Mouse (Mus musculus) thymus, adult 2 months (tissue): ENCODE measurements around the gene Pdk1.

Source experiments
- CTCF ChIP-seq: fragments of 200-500 bp; IDR thresholded peaks from 2 replicates; pipeline ENCODE4 v1.5.1; 2012; ENCODE audit warnings: mild to moderate bottlenecking, control low read depth, low read length, moderate library complexity, borderline replicate concordance; ENCODE audit not compliant: control insufficient read depth, poor library complexity, insufficient read depth; ENCODE audit errors: extremely low read depth
- POLR2A ChIP-seq: fragments of 200-500 bp; IDR thresholded peaks from 2 replicates; pipeline ENCODE4 v1.6.1; 2012; ENCODE audit warnings: mild to moderate bottlenecking, low read length, control low read depth, moderate library complexity; ENCODE audit not compliant: control insufficient read depth, poor library complexity, insufficient read depth; ENCODE audit errors: extremely low read depth

DNA sequence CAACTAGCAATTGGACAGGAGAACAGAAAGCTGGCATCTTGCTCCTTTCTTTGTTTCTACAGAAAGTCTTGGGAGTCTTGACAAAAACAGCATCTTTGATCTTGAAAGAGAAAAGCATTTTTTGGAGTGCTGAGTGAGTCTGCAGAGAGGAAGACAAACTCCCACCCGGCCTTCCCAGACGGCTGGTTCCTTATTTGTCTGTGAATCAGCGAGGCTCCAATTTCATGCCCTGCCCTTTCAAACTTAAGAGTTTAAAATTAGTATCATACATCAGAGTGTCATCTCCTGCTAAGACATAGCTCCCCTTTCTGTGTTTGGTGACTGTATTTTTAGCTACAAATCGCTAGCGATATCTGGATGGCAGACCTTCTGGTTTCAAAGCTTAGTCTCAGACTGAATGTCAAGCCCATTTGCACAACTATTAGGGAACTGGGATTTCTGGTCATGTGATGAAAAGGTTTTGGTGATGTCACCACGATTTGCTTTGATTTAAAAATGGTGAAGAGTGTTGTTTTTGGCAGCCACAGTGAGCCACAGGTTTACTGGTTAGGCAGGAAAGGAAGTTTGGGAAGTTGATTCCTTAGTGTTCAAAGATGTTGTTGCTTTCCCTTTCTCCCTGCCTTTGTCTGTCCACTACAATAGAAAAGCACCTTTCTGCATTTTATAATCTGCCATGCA lies 65.8 kb downstream of the Pdk1 start:
- no peak for TF ChIP-seq CTCF
- no peak for TF ChIP-seq POLR2A
